Mouse (Mus musculus): ENCODE results near the gene Itpkb.

Gene Itpkb

GRCm38 (mm10) chr1:180314641-180315040 is 15.6 kb upstream of the Itpkb start:
- DNase-seq (ENCODE audit: low spot score) = no peak

- DNase-seq (ENCODE audit: low spot score) = no peak
Measured at GRCm38 (mm10) chr1:180315127-180315526, 15.2 kb upstream of the Itpkb start.

GRCm38 (mm10) chr1:180317450-180317849 is 12.8 kb upstream of the Itpkb start:
- no peak for DNase-seq (ENCODE audit: low spot score)

GRCm38 (mm10) chr1:180318407-180318806 is 11.9 kb upstream of the Itpkb start:
- no peak for DNase-seq (ENCODE audit: low spot score)

GRCm38 (mm10) chr1:180319895-180320294 is 10.4 kb upstream of the Itpkb start:
- DNase-seq (ENCODE audit: low spot score) = no peak

- DNase-seq (ENCODE audit: low spot score) = no peak
Measured at GRCm38 (mm10) chr1:180322896-180323295, 7.4 kb upstream of the Itpkb start.

- DNase-seq (ENCODE audit: low spot score) = no peak
Measured at GRCm38 (mm10) chr1:180323491-180323890, 6.8 kb upstream of the Itpkb start.

- no peak for DNase-seq (ENCODE audit: low spot score)
Measured at GRCm38 (mm10) chr1:180324271-180324670, 6.0 kb upstream of the Itpkb start.

GRCm38 (mm10) chr1:180328794-180329665 is 1.3 kb upstream of the Itpkb start:
- no peak for DNase-seq (ENCODE audit: low spot score)

- DNase-seq (ENCODE audit: low spot score) = no peak
Measured at GRCm38 (mm10) chr1:180329706-180330105, 579 bp upstream of the Itpkb start.

GRCm38 (mm10) chr1:180330707-180331545 is 641 bp downstream of the Itpkb start:
- DNase-seq (ENCODE audit: low spot score) = no peak

GRCm38 (mm10) chr1:180331546-180332075 is 1.3 kb downstream of the Itpkb start:
- DNase-seq (ENCODE audit: low spot score) = no peak

GRCm38 (mm10) chr1:180332076-180332927 is 2.0 kb downstream of the Itpkb start:
- no peak for DNase-seq (ENCODE audit: low spot score)

- DNase-seq (ENCODE audit: low spot score) = no peak
Measured at GRCm38 (mm10) chr1:180332928-180333440, 2.7 kb downstream of the Itpkb start.

- DNase-seq (ENCODE audit: low spot score) = no peak
Measured at GRCm38 (mm10) chr1:180333588-180333987, 3.3 kb downstream of the Itpkb start.

- no peak for DNase-seq (ENCODE audit: low spot score)
Measured at GRCm38 (mm10) chr1:180334541-180334940, 4.3 kb downstream of the Itpkb start.

- DNase-seq (ENCODE audit: low spot score) = no peak
Measured at GRCm38 (mm10) chr1:180335513-180336375, 5.5 kb downstream of the Itpkb start.

- DNase-seq (ENCODE audit: low spot score) = no peak
Measured at GRCm38 (mm10) chr1:180338358-180338757, 8.1 kb downstream of the Itpkb start.

- DNase-seq (ENCODE audit: low spot score) = no peak
Measured at GRCm38 (mm10) chr1:180339143-180339542, 8.9 kb downstream of the Itpkb start.

- no peak for DNase-seq (ENCODE audit: low spot score)
Measured at GRCm38 (mm10) chr1:180342944-180343343, 12.7 kb downstream of the Itpkb start.

All from urinary bladder, postnatal 10 days (tissue).